ENCODE assay signal across 9 mouse cellular contexts in genomic region chr1:39869721-39870201, GRCm38 (mm10). TPM values are rescaled to one million over a fixed set of nuclear protein-coding genes. Genes with fewer than 3 reads are reported as not detected.
DNase-seq lines count a peak whose midpoint lies in the region; ATAC-seq lines count a peak whose summit lies in the region.
"Had no signal": no experiment of that assay in that cellular context is flagged by ENCODE, and none has a peak within 500 bp of the region (broad histone marks: within the 10 kb centered on the region; RNA-seq: fewer than 3 reads in every experiment).

No protein-coding gene starts in this region.

- no peaks in the 10 kb centered on the region for H3K27me3 ChIP-seq in liver, embryonic 16.5 days (ENCODE audit: control insufficient read depth, insufficient read depth, low read depth, low read length)

- WGBS in liver, embryonic 16.5 days (ENCODE audit: insufficient replicate concordance) = 54% methylated on average over 12 of the region's 12 CpGs

- H3K36me3 ChIP-seq in liver, embryonic 16.5 days (ENCODE audit: control insufficient read depth, insufficient read depth) = no peaks in the 10 kb centered on the region

- H3K27ac ChIP-seq in liver, embryonic 16.5 days (ENCODE audit: low read length) = peak overlapping the region; percentile 86

- no peak for ATAC-seq in liver, embryonic 16.5 days (ENCODE audit: low read depth)
- ATAC-seq: activated CD4-positive, CD25-positive, alpha-beta regulatory T cell, adult 4 months had no signal

- peak; percentile 45 for DNase-seq in adrenal gland, postnatal 14 days
- DNase-seq in adrenal gland, adult 18-20 months (ENCODE audit: low spot score in 2 of 2) = no peak
- DNase-seq in lung, postnatal 10 days = peak; percentile 16
- DNase-seq in lung, postnatal 25 days (ENCODE audit: low spot score) = no peak
- peak; percentile 37 for DNase-seq in gastrocnemius, postnatal 25 days
- no peak for DNase-seq in urinary bladder, postnatal 14 days (ENCODE audit: low spot score)
- no peak for DNase-seq in spleen, postnatal 36 days (ENCODE audit: low spot score in 2 of 2)

- no peaks in the 10 kb centered on the region for H3K9me3 ChIP-seq in liver, embryonic 16.5 days (replicated peaks; ENCODE audit: control insufficient read depth, low read length)

- no peak overlapping the region for H3K4me2 ChIP-seq in liver, embryonic 16.5 days (ENCODE audit: low read depth, low read length)

- H3K4me3 ChIP-seq in liver, embryonic 16.5 days (ENCODE audit: low read depth, low read length) = no peak overlapping the region

- peaks cover 18% of the 10 kb centered on the region for H3K4me1 ChIP-seq in liver, embryonic 16.5 days (ENCODE audit: control insufficient read depth, low read depth, low read length)

- no peak overlapping the region for H3K9ac ChIP-seq in liver, embryonic 16.5 days (ENCODE audit: low read depth, low read length)

RNA-seq across cellular contexts. Expression of gene Map4k4, which starts 31.0 kb away (rescaled TPM):
- 140 and 141 TPM in 2 replicates for total RNA-seq in adrenal gland, postnatal 14 days (2021)
- 10 to 100 TPM; 90.2 to 98.0 TPM for total RNA-seq in adrenal gland, adult 18-20 months (2021)
- 10 to 100 TPM; 32.6 to 36.0 TPM for total RNA-seq in gastrocnemius, postnatal 25 days (2021)
- 2.2 TPM in 2 replicates for polyA plus RNA-seq in liver, embryonic 16.5 days (2015; fragmentation: Nextera tagmentation; extraction: Ambion mirVana)

Comparison
In these comparisons a context has a peak if more than half of its experiments do, and no peak if none do; other contexts are left out.
1. DNase-seq: peak in adrenal gland, postnatal 14 days (single experiment), lung, postnatal 10 days (single experiment) and gastrocnemius, postnatal 25 days (single experiment); none in adrenal gland, adult 18-20 months (0 of 2), lung, postnatal 25 days (single experiment), urinary bladder, postnatal 14 days (single experiment) and spleen, postnatal 36 days (0 of 2).